Mouse (Mus musculus): Measurements from ENCODE around the gene Atxn1.
A peak's percentile ranks its signal among the peaks of the same experiment; 100 is the strongest.

Gene Atxn1

GRCm38 (mm10) chr13:45962776-45963175 lies 2.0 kb downstream of the Atxn1 start:
- no peak for DNase-seq

GRCm38 (mm10) chr13:45961871-45962630 lies 2.8 kb downstream of the Atxn1 start:
- DNase-seq, result no peak

GRCm38 (mm10) chr13:45960311-45960965 lies 4.4 kb downstream of the Atxn1 start:
- no peak for DNase-seq

- DNase-seq, result no peak
Observed at GRCm38 (mm10) chr13:45958306-45958705, 6.5 kb downstream of the Atxn1 start.

GRCm38 (mm10) chr13:45957629-45958028 lies 7.2 kb downstream of the Atxn1 start:
- DNase-seq, result no peak

- no peak for DNase-seq
Observed at GRCm38 (mm10) chr13:45956287-45956686, 8.5 kb downstream of the Atxn1 start.

GRCm38 (mm10) chr13:45955370-45956055 lies 9.3 kb downstream of the Atxn1 start:
- no peak for DNase-seq

GRCm38 (mm10) chr13:45953098-45953497 lies 11.7 kb downstream of the Atxn1 start:
- DNase-seq, result no peak

- no peak for DNase-seq
Observed at GRCm38 (mm10) chr13:45951071-45951645, 13.7 kb downstream of the Atxn1 start.

- no peak for DNase-seq
Observed at GRCm38 (mm10) chr13:45950355-45950861, 14.4 kb downstream of the Atxn1 start.

- no peak for DNase-seq
Observed at GRCm38 (mm10) chr13:45946136-45946535, 18.7 kb downstream of the Atxn1 start.

- no peak for DNase-seq
Observed at GRCm38 (mm10) chr13:45942337-45942736, 22.5 kb downstream of the Atxn1 start.

GRCm38 (mm10) chr13:45940714-45941113 lies 24.1 kb downstream of the Atxn1 start:
- DNase-seq, result no peak

GRCm38 (mm10) chr13:45939561-45939960 lies 25.2 kb downstream of the Atxn1 start:
- DNase-seq, result no peak

- no peak for DNase-seq
Observed at GRCm38 (mm10) chr13:45938083-45938482, 26.7 kb downstream of the Atxn1 start.

GRCm38 (mm10) chr13:45936765-45937164 lies 28.0 kb downstream of the Atxn1 start:
- DNase-seq, result no peak

- no peak for DNase-seq
Observed at GRCm38 (mm10) chr13:45935798-45936197, 29.0 kb downstream of the Atxn1 start.

GRCm38 (mm10) chr13:45934841-45935240 lies 30.0 kb downstream of the Atxn1 start:
- DNase-seq, result no peak

- no peak for DNase-seq
Observed at GRCm38 (mm10) chr13:45934085-45934484, 30.7 kb downstream of the Atxn1 start.

GRCm38 (mm10) chr13:45932491-45932921 lies 32.3 kb downstream of the Atxn1 start:
- no peak for DNase-seq

GRCm38 (mm10) chr13:45931891-45932290 lies 32.9 kb downstream of the Atxn1 start:
- peak; percentile 71 for DNase-seq

GRCm38 (mm10) chr13:45931215-45931614 lies 33.6 kb downstream of the Atxn1 start:
- DNase-seq, result no peak

- DNase-seq, result no peak
Observed at GRCm38 (mm10) chr13:45929744-45930143, 35.1 kb downstream of the Atxn1 start.
